Mouse (Mus musculus) central nervous system, embryonic 11.5 days (tissue): ENCODE data around the gene Amz2. TPM values are rescaled to one million over a fixed set of nuclear protein-coding genes. Genes with fewer than 3 reads are reported as not detected.

Source experiments
- polyA plus RNA-seq: library from polyadenylated mRNA; depleted of rRNA; stranded (reverse); fragments of >200 nt; gene quantifications from 2 replicates; pipeline ENCODE4 v1.2.3, GENCODE M21; 2012; rRNA removed

Gene Amz2
- 63.6 and 88.0 TPM in 2 replicates for polyA plus RNA-seq

DNA sequence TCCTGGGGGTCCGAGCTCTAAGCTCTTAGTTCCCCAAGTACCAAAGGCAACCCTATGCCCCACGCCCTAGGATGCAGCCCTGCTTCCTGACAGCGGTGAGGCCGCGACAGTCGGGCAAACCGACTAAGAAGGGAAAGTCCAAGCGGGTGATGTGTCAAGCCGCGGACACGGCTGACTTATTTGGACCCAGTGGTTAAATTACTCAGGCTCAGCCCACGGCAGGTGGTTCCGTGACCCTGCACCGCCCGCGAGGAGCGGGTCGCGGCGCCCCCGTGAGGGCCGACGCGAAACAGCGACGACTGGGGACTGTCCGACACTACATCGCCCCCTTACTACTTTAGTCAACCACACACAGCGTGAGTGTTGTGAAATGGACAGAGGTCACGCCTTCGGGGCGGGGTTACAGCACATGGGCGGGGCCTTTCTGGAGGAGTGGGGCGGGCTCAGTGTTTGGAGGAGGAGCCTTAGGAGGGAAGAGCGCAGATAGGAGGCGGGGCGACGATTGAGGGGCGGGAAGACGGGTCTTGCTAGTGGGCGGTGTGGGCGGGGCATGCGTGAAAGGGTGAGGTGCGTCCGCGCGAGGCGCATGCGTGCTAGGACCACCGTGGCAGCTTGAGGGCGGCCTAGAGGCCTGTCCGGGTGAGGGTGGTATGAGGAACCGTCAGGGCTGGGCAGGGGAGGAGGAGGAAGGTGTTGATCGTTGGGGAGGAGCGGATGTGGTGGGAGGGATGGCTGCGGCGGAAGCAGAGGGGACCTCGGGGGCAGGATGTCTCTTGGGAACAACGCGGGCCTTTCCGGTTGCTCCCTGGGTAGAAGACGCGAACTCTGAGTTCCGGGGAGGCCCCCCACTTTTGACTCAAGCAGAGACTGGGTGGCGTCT is at the start of gene Amz2:
Amz2 (plus strand) TSS at position 555 of the 880 bp plus-strand sequence.

DNA sequence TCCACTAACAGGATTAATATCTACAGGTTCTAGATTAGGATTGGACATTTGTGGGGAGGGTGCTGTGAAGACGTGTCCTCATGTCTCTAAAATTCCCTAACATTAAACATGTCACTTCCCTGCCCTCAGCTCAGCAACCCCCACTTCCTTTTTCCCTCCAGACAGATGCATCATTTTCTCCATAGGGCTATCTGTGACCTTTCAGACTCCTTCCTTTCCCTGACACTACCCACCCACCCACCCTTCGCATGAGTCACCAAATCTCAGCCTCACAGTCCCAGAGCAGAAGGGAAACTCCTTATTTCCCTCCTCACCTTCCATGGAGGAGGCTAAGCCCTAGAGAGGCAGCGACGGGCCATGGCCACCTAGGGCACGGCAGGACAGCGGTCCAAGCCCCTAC is 12.1 kb upstream of the Amz2 start, which contains the start of gene 9930022D16Rik:
9930022D16Rik (plus strand) TSS at position 301 of the 400 bp plus-strand sequence.

DNA sequence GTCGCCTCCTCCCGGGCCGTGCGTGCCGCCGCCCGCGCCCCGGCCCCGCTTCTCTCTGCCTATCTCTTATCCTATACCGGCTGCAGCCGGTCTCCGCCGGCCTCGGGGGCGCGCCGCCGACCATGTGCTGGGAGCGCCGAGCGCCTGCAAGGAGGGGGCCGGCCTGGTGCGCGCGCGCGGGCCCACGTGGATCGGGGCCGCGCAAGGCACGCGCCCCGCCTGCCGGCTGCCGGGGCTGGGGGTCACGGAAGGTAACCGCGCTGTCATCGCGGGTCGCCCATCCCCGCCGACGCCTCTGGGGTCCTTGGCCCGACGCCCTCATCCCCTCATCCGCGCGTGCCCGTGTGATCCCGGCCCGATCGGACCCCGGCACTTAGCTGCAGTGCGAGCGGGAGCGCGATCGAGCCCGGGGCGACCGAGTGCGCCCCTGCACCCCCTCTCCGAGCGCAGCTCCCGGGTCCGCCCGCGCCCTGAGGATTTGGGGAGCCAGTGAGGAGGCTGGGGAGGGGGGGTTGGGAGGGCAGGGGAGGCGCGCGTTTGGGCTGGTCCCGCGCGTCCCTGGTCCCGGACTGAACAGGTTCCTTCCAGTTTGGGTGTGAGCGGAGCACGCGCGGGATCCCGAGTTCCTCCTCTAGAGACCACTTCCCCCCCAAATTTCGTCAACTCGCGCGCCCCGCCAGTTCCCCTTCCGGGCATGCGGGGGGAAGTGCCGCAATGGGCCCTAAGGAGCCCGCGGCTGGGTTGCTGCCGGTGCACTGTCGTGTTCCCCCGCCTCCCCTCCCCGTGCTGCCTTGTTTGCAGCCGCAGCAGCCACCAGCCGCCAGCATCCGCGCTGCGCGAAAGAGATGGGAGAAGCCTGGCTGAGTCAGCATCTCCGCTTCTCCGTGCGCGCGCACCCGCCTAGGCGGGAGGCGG is 47.7 kb downstream of the Amz2 start, which contains the start of the genes Arsg and Slc16a6:
Arsg (plus strand) TSS at position 204 of the 915 bp plus-strand sequence.
Slc16a6 (minus strand) TSS at position 428 of the 915 bp plus-strand sequence.

Other genes with a start within 250 kb of the Amz2 start
- 3.5 and 4.5 TPM in 2 replicates for gene Rgs9, start 127.8 kb upstream of the Amz2 start, polyA plus RNA-seq
- gene Gna13, start 63.1 kb upstream of the Amz2 start, polyA plus RNA-seq: 25.8 and 30.4 TPM in 2 replicates
- not detected in 2 replicates for gene 9930022D16Rik, start 12.0 kb upstream of the Amz2 start, polyA plus RNA-seq
- 2.9 and 4.3 TPM in 2 replicates for gene Arsg, start 47.4 kb downstream of the Amz2 start, polyA plus RNA-seq
- gene Slc16a6, start 47.7 kb downstream of the Amz2 start, polyA plus RNA-seq: 3.1 and 3.6 TPM in 2 replicates
- gene Wipi1, start 186.0 kb downstream of the Amz2 start, polyA plus RNA-seq: 10.7 and 17.8 TPM in 2 replicates
- gene Prkar1a, start 223.5 kb downstream of the Amz2 start, polyA plus RNA-seq: 203 and 210 TPM in 2 replicates